Mouse (Mus musculus): ENCODE measurements around the gene Usp6nl. TPM values are rescaled to one million over a fixed set of nuclear protein-coding genes. Genes with fewer than 3 reads are reported as not detected.

The Usp6nl gene
- total and polyA plus RNA-seq, 2 experiments from 2014 or later: 3.4 to 8.9 TPM

- Histone ChIP-seq H3K27me3 (ENCODE audit: control insufficient read depth, insufficient read depth, low read length) (no peaks in the 10 kb centered on the region), H3K4me2 (ENCODE audit: low read depth, low read length) (no peak overlapping the region), H3K4me1 (ENCODE audit: control insufficient read depth, insufficient read depth) (peaks cover 10% of the 10 kb centered on the region; the same call in 1 of the 2 replicates), H3K36me3 (replicated peaks; ENCODE audit: control insufficient read depth, insufficient read depth, low read length) (no peaks in the 10 kb centered on the region), H3K9me3 (replicated peaks; ENCODE audit: control insufficient read depth, low read length) (no peaks in the 10 kb centered on the region), H3K27ac (ENCODE audit: low read depth) (no peak overlapping the region), H3K4me3 (ENCODE audit: low read depth, low read length) (no peak overlapping the region), H3K9ac (replicated peaks; ENCODE audit: low read depth, low read length) (no peak overlapping the region)
- WGBS: 75% methylated on average over 3 of the region's 3 CpGs
- TF ChIP-seq CTCF (IDR thresholded peaks at IDR 0.05; ENCODE audit: low read depth) (no peak), EP300 (IDR thresholded peaks at IDR 0.05; ENCODE audit: low read depth) (no peak)
- no peak for ATAC-seq (ENCODE audit: insufficient read depth, low read depth)
- DNase-seq (ENCODE audit: low spot score): no peak
Observed at GRCm38 (mm10) chr2:6449656-6450055, 127.2 kb downstream of the Usp6nl start.

GRCm38 (mm10) chr2:6450544-6450943 lies 128.1 kb downstream of the Usp6nl start:
- Histone ChIP-seq H3K9ac (replicated peaks; ENCODE audit: low read depth, low read length) (no peak overlapping the region), H3K4me3 (ENCODE audit: low read depth, low read length) (no peak overlapping the region), H3K36me3 (replicated peaks; ENCODE audit: control insufficient read depth, insufficient read depth, low read length) (no peaks in the 10 kb centered on the region), H3K9me3 (replicated peaks; ENCODE audit: control insufficient read depth, low read length) (no peaks in the 10 kb centered on the region), H3K27me3 (ENCODE audit: control insufficient read depth, insufficient read depth, low read length) (no peaks in the 10 kb centered on the region), H3K27ac (ENCODE audit: low read depth) (no peak overlapping the region), H3K4me2 (ENCODE audit: low read depth, low read length) (no peak overlapping the region), H3K4me1 (ENCODE audit: control insufficient read depth, insufficient read depth) (peaks cover 19% of the 10 kb centered on the region)
- DNase-seq (ENCODE audit: low spot score): no peak
- ATAC-seq (ENCODE audit: insufficient read depth, low read depth): no peak
- TF ChIP-seq EP300 (IDR thresholded peaks at IDR 0.05; ENCODE audit: low read depth) (no peak), CTCF (IDR thresholded peaks at IDR 0.05; ENCODE audit: low read depth) (no peak)
- 50% methylated on average over 3 of the region's 3 CpGs for whole genome bisulfite sequencing

DNA sequence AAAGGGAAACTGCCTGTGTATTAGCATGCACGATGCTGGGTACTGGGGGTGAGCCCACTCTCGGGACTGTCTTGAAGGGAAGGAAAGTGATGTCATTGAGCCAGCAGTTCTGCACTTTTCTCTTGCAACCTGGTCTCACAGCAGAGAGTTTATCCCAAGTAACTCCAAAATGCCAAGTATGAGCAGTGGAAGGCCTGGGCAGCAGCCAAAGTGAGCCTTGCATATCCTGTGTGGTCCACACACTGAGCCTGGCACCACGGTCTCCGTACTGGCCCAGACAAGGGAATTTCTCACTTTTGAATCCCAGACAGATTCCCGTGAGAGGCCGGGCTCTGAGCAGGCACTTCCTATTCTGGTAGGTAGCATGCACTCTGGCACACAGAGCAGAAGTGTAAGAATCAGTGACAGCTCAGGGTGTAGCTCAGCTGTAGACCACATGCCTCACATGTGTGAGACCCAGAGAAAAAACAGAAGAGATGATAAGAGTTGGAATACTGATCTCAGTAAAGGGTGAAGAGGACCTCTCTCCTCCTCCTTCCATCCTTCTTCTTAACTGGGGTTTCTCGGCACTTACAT lies 132.6 kb downstream of the Usp6nl start:
- 29% methylated on average over 7 of the region's 7 CpGs for WGBS
- no peak for TF ChIP-seq CTCF (IDR thresholded peaks at IDR 0.05; ENCODE audit: low read depth)
- no peak for TF ChIP-seq EP300 (IDR thresholded peaks at IDR 0.05; ENCODE audit: low read depth)
- ATAC-seq (ENCODE audit: insufficient read depth, low read depth): peak; percentile 62
- no peaks in the 10 kb centered on the region for H3K27me3 ChIP-seq (ENCODE audit: control insufficient read depth, insufficient read depth, low read length)
- H3K27ac ChIP-seq (ENCODE audit: low read depth): no peak overlapping the region
- H3K4me3 ChIP-seq (ENCODE audit: low read depth, low read length): no peak overlapping the region
- no peak overlapping the region for H3K4me2 ChIP-seq (ENCODE audit: low read depth, low read length)
- no peak for DNase-seq (ENCODE audit: low spot score)
- no peak overlapping the region for H3K9ac ChIP-seq (replicated peaks; ENCODE audit: low read depth, low read length)
- no peaks in the 10 kb centered on the region for H3K36me3 ChIP-seq (replicated peaks; ENCODE audit: control insufficient read depth, insufficient read depth, low read length)
- H3K4me1 ChIP-seq (ENCODE audit: control insufficient read depth, insufficient read depth): peaks cover 19% of the 10 kb centered on the region
- no peaks in the 10 kb centered on the region for H3K9me3 ChIP-seq (replicated peaks; ENCODE audit: control insufficient read depth, low read length)

- Histone ChIP-seq H3K27ac (ENCODE audit: low read depth) (no peak overlapping the region), H3K4me2 (ENCODE audit: low read depth, low read length) (no peak overlapping the region)
- TF ChIP-seq EP300 (IDR thresholded peaks at IDR 0.05; ENCODE audit: low read depth) (no peak), CTCF (IDR thresholded peaks at IDR 0.05; ENCODE audit: low read depth) (no peak)
Observed at GRCm38 (mm10) chr2:6459282-6460047, 137.0 kb downstream of the Usp6nl start.

GRCm38 (mm10) chr2:6462306-6462705 lies 139.8 kb downstream of the Usp6nl start:
- H3K9ac ChIP-seq (replicated peaks; ENCODE audit: low read depth, low read length): no peak overlapping the region
- ATAC-seq (ENCODE audit: insufficient read depth, low read depth) (no peak), DNase-seq (ENCODE audit: low spot score) (no peak)
- no peak overlapping the region for H3K4me3 ChIP-seq (ENCODE audit: low read depth, low read length)
- H3K4me2 ChIP-seq (ENCODE audit: low read depth, low read length): no peak overlapping the region
- 85% methylated on average over 3 of the region's 3 CpGs for WGBS
- TF ChIP-seq CTCF (IDR thresholded peaks at IDR 0.05; ENCODE audit: low read depth): no peak
- no peak for TF ChIP-seq EP300 (IDR thresholded peaks at IDR 0.05; ENCODE audit: low read depth)
- H3K9me3 ChIP-seq (replicated peaks; ENCODE audit: control insufficient read depth, low read length): no peaks in the 10 kb centered on the region
- H3K27me3 ChIP-seq (ENCODE audit: control insufficient read depth, insufficient read depth, low read length): no peaks in the 10 kb centered on the region
- H3K36me3 ChIP-seq (replicated peaks; ENCODE audit: control insufficient read depth, insufficient read depth, low read length): no peaks in the 10 kb centered on the region
- no peak overlapping the region for H3K27ac ChIP-seq (ENCODE audit: low read depth)
- H3K4me1 ChIP-seq (ENCODE audit: control insufficient read depth, insufficient read depth): no peaks in the 10 kb centered on the region

More at GRCm38 (mm10) chr2:6459282-6460047, 137.0 kb downstream of the Usp6nl start:
- ATAC-seq (ENCODE audit: insufficient read depth, low read depth): no peak
- Histone ChIP-seq H3K9ac (replicated peaks; ENCODE audit: low read depth, low read length) (no peak overlapping the region), H3K4me3 (ENCODE audit: low read depth, low read length) (no peak overlapping the region), H3K27me3 (ENCODE audit: control insufficient read depth, insufficient read depth, low read length) (no peaks in the 10 kb centered on the region), H3K36me3 (replicated peaks; ENCODE audit: control insufficient read depth, insufficient read depth, low read length) (no peaks in the 10 kb centered on the region), H3K4me1 (ENCODE audit: control insufficient read depth, insufficient read depth) (peaks cover 9% of the 10 kb centered on the region), H3K9me3 (replicated peaks; ENCODE audit: control insufficient read depth, low read length) (no peaks in the 10 kb centered on the region)
- whole genome bisulfite sequencing: 79% methylated on average over 13 of the region's 13 CpGs
- DNase-seq (ENCODE audit: low spot score): no peak

Data from heart, postnatal 0 days (tissue).